Mouse (Mus musculus) lung, postnatal 0 days (tissue): ENCODE results near the gene Mindy3. TPM values are rescaled to one million over a fixed set of nuclear protein-coding genes. Genes with fewer than 3 reads are reported as not detected.
A peak's percentile ranks its signal among the peaks of the same experiment; 100 is the strongest.
"Not testable (repeated sequence)": the region's sequence is repeated elsewhere in the genome, so short reads cannot be mapped to it uniquely, and the experiment has no call there.

Source experiments
- ATAC-seq: fragments of 200-750 bp; cut with Nextera tagmentation; 2 replicates; pipeline ENCODE4 v1.8.0; 2017; ENCODE audit warnings: moderate library complexity
- DNase-seq: peaks from one replicate; pipeline ENCODE4 v3.0.0-alpha.2; 2016; ENCODE audit warnings: low spot score
- H3K27ac ChIP-seq: fragments of 300-500 bp; sonication (generic); 2 replicates; pipeline ENCODE4 v1.5.1; 2014; ENCODE audit warnings: antibody characterized with exemption, mild to moderate bottlenecking, low read length, mixed read lengths
- H3K27me3 ChIP-seq: fragments of 300-500 bp; sonication (generic); replicated peaks from 2 replicates; pipeline ENCODE4 v1.6.1; 2014; ENCODE audit warnings: low read length, mixed read lengths; ENCODE audit not compliant: insufficient read depth
- H3K36me3 ChIP-seq: fragments of 300-500 bp; sonication (generic); 2 replicates; pipeline ENCODE4 v1.6.1; 2014; ENCODE audit warnings: low read length, mixed read lengths; ENCODE audit not compliant: insufficient read depth
- H3K4me1 ChIP-seq: fragments of 300-500 bp; sonication (generic); 2 replicates; pipeline ENCODE4 v1.6.1; 2014; ENCODE audit warnings: antibody characterized with exemption, low read depth, low read length, mixed read lengths; ENCODE audit not compliant: insufficient read depth
- H3K4me2 ChIP-seq: fragments of 300-500 bp; sonication (generic); replicated peaks from 2 replicates; pipeline ENCODE4 v1.6.1; 2014; ENCODE audit warnings: low read depth, mild to moderate bottlenecking, low read length, moderate library complexity, mixed read lengths
- H3K4me3 ChIP-seq: fragments of 300-500 bp; sonication (generic); 2 replicates; pipeline ENCODE4 v1.5.1; 2014; ENCODE audit warnings: low read depth, low read length
- H3K9ac ChIP-seq: fragments of 300-500 bp; sonication (generic); replicated peaks from 2 replicates; pipeline ENCODE4 v1.6.1; 2014; ENCODE audit warnings: low read depth, mild to moderate bottlenecking
- H3K9me3 ChIP-seq: fragments of 300-500 bp; sonication (generic); 2 replicates; pipeline ENCODE4 v1.6.1; 2016; ENCODE audit warnings: low read length, mixed read lengths
- CTCF ChIP-seq: IDR thresholded peaks from 2 replicates; pipeline ENCODE4 v1.5.1; 2016; ENCODE audit warnings: antibody characterized with exemption, mild to moderate bottlenecking
- EP300 ChIP-seq: IDR thresholded peaks from 2 replicates; pipeline ENCODE4 v1.6.1; 2016; ENCODE audit warnings: antibody characterized with exemption, mild to moderate bottlenecking, control low read depth
- WGBS: fragments of 180-500 bp; shearing (Covaris S2); extraction: QIAGEN DNeasy Blood & Tissue Kit; methylation state at CpG from one replicate; pipeline ENCODE4 v1.1.7; 2014; 5-methylcytosine and 5-hydroxymethylcytosine counted together
- polyA plus RNA-seq: library from polyadenylated mRNA; unstranded; fragments of >200 nt; fragmentation: Nextera tagmentation; extraction: Ambion mirVana; gene quantifications from 2 replicates; pipeline ENCODE4 v1.2.1, GENCODE M21; 2015

Mindy3 gene
- polyA plus RNA-seq, 1 experiment from 2014 or later: 33.5 TPM

GRCm38 (mm10) chr2:12424374-12424773, 5.1 kb upstream of the Mindy3 start:
- H3K4me2 ChIP-seq: no peak overlapping the region
- no peaks in the 10 kb centered on the region for H3K36me3 ChIP-seq
- H3K4me1 ChIP-seq: no peaks in the 10 kb centered on the region; the same call in 1 of the 2 replicates
- WGBS: 70% methylated on average over 3 of the region's 3 CpGs
- no peak overlapping the region for H3K27ac ChIP-seq
- TF ChIP-seq CTCF (no peak), EP300 (no peak)
- ATAC-seq (no peak), DNase-seq (no peak)
- no peaks in the 10 kb centered on the region for H3K27me3 ChIP-seq
- no peak overlapping the region for H3K4me3 ChIP-seq
- H3K9ac ChIP-seq: no peak overlapping the region
- H3K9me3 ChIP-seq: no peaks in the 10 kb centered on the region

GRCm38 (mm10) chr2:12423426-12423825, 4.2 kb upstream of the Mindy3 start:
- H3K4me3 ChIP-seq, H3K27me3 ChIP-seq, H3K9me3 ChIP-seq, ATAC-seq, H3K4me1 ChIP-seq, DNase-seq, H3K9ac ChIP-seq, H3K27ac ChIP-seq, H3K36me3 ChIP-seq, H3K4me2 ChIP-seq: not testable (repeated sequence)
- 59% methylated on average over 6 of the region's 6 CpGs for WGBS

GRCm38 (mm10) chr2:12418534-12419261, 572 bp downstream of the Mindy3 start:
- Histone ChIP-seq H3K36me3 (no peaks in the 10 kb centered on the region), H3K27ac (peak overlapping the region; percentile 82), H3K4me1 (peaks cover 9% of the 10 kb centered on the region), H3K4me3 (peak overlapping the region; percentile 79), H3K9me3 (no peaks in the 10 kb centered on the region), H3K4me2 (peak overlapping the region; percentile 81), H3K27me3 (no peaks in the 10 kb centered on the region), H3K9ac (peak overlapping the region; percentile 71)
- ATAC-seq (peak; percentile 67), DNase-seq (peak; percentile 24)
- WGBS: under 1% methylated on average over 40 of the region's 40 CpGs
- TF ChIP-seq EP300: no peak
- TF ChIP-seq CTCF: no peak

GRCm38 (mm10) chr2:12418121-12418520, 1.1 kb downstream of the Mindy3 start:
- H3K27ac ChIP-seq: no peak overlapping the region
- H3K9me3 ChIP-seq: no peaks in the 10 kb centered on the region
- peaks cover 9% of the 10 kb centered on the region for H3K4me1 ChIP-seq
- no peaks in the 10 kb centered on the region for H3K36me3 ChIP-seq
- ATAC-seq (peak; percentile 35), DNase-seq (peak; percentile 28)
- H3K4me3 ChIP-seq: peak overlapping the region; percentile 79
- peak overlapping the region; percentile 81 for H3K4me2 ChIP-seq
- peak overlapping the region; percentile 71 for H3K9ac ChIP-seq
- H3K27me3 ChIP-seq: no peaks in the 10 kb centered on the region
- TF ChIP-seq EP300 (no peak), CTCF (no peak)
- 19% methylated on average over 8 of the region's 8 CpGs for WGBS

GRCm38 (mm10) chr2:12412309-12412708, 7.0 kb downstream of the Mindy3 start:
- Histone ChIP-seq H3K4me3 (no peak overlapping the region), H3K36me3 (no peaks in the 10 kb centered on the region), H3K27ac (no peak overlapping the region), H3K4me1 (no peaks in the 10 kb centered on the region), H3K9me3 (no peaks in the 10 kb centered on the region), H3K27me3 (no peaks in the 10 kb centered on the region), H3K4me2 (no peak overlapping the region), H3K9ac (no peak overlapping the region)
- no peak for DNase-seq
- no peak; the same call in 1 of the 2 replicates for TF ChIP-seq EP300
- TF ChIP-seq CTCF: no peak
- WGBS: 86% methylated on average over 2 of the region's 2 CpGs
- ATAC-seq: peak; percentile 41; the same call in 1 of the 2 replicates

- TF ChIP-seq EP300 (no peak), CTCF (no peak)
- DNase-seq: no peak
- no peak for ATAC-seq
- Histone ChIP-seq H3K27ac (no peak overlapping the region), H3K9ac (no peak overlapping the region), H3K4me1 (no peaks in the 10 kb centered on the region), H3K27me3 (no peaks in the 10 kb centered on the region), H3K9me3 (no peaks in the 10 kb centered on the region), H3K36me3 (no peaks in the 10 kb centered on the region), H3K4me2 (no peak overlapping the region), H3K4me3 (no peak overlapping the region)
- 32% methylated on average over 2 of the region's 2 CpGs for WGBS
Measured at GRCm38 (mm10) chr2:12411129-12411528, 8.1 kb downstream of the Mindy3 start.
